Mouse (Mus musculus) midbrain, postnatal 0 days (tissue): ENCODE data around the gene Imp3. TPM values are rescaled to one million over a fixed set of nuclear protein-coding genes. Genes with fewer than 3 reads are reported as not detected.
"Not testable (repeated sequence)": the region's sequence is repeated elsewhere in the genome, so short reads cannot be mapped to it uniquely, and the experiment has no call there.

ENCODE experiments used
- ATAC-seq: fragments of 200-750 bp; cut with Nextera tagmentation; 2 replicates; pipeline ENCODE4 v1.8.0; 2017; ENCODE audit warnings: moderate number of reproducible peaks, mild to moderate bottlenecking, moderate TSS enrichment, moderate library complexity; ENCODE audit not compliant: low FRiP score
- DNase-seq: peaks from one replicate; pipeline ENCODE4 v3.0.0-alpha.2; 2015; ENCODE audit warnings: low spot score
- H3K27ac ChIP-seq: fragments of 300-500 bp; sonication (generic); 2 replicates; pipeline ENCODE4 v1.5.1; 2014; ENCODE audit warnings: low read depth, mild to moderate bottlenecking, low read length, mixed read lengths
- H3K27me3 ChIP-seq: fragments of 300-500 bp; sonication (generic); 2 replicates; pipeline ENCODE4 v1.6.1; 2014; ENCODE audit warnings: low read length, control low read depth, mixed read lengths; ENCODE audit not compliant: insufficient read depth
- H3K36me3 ChIP-seq: fragments of 300-500 bp; sonication (generic); 2 replicates; pipeline ENCODE4 v1.6.1; 2014; ENCODE audit warnings: low read length, control low read depth, mixed read lengths; ENCODE audit not compliant: insufficient read depth
- H3K4me1 ChIP-seq: fragments of 300-500 bp; sonication (generic); 2 replicates; pipeline ENCODE4 v1.6.1; 2014; ENCODE audit warnings: mild to moderate bottlenecking, control low read depth, antibody characterized with exemption, low read length, mixed read lengths; ENCODE audit not compliant: insufficient read depth
- H3K4me2 ChIP-seq: fragments of 300-500 bp; sonication (generic); 2 replicates; pipeline ENCODE4 v1.6.1; 2014; ENCODE audit warnings: low read depth, mild to moderate bottlenecking, low read length, mixed read lengths; ENCODE audit not compliant: poor library complexity, severe bottlenecking
- H3K4me3 ChIP-seq: fragments of 300-500 bp; sonication (generic); 2 replicates; pipeline ENCODE4 v1.5.1; 2014; ENCODE audit warnings: low read depth, mild to moderate bottlenecking, low read length, moderate library complexity
- H3K9ac ChIP-seq: fragments of 300-500 bp; sonication (generic); replicated peaks from 2 replicates; pipeline ENCODE4 v1.6.1; 2014; ENCODE audit warnings: mild to moderate bottlenecking, low read length, moderate library complexity, mixed read lengths; ENCODE audit not compliant: poor library complexity, severe bottlenecking
- H3K9me3 ChIP-seq: fragments of 300-500 bp; sonication (generic); 2 replicates; pipeline ENCODE4 v1.6.1; 2016; ENCODE audit warnings: low read length, control low read depth
- CTCF ChIP-seq: IDR thresholded peaks from 2 replicates; pipeline ENCODE4 v1.5.1; 2016; ENCODE audit warnings: antibody characterized with exemption, mild to moderate bottlenecking
- WGBS: fragments of 180-500 bp; shearing (Covaris S2); extraction: QIAGEN DNeasy Blood & Tissue Kit; methylation state at CpG from one replicate; pipeline ENCODE4 v1.1.7; 2014; 5-methylcytosine and 5-hydroxymethylcytosine counted together
- polyA plus RNA-seq: library from polyadenylated mRNA; unstranded; fragments of >200 nt; fragmentation: Nextera tagmentation; extraction: Ambion mirVana; gene quantifications from 2 replicates; pipeline ENCODE4 v1.2.1, GENCODE M21; 2015
- total RNA-seq: library from RNA; depleted of rRNA; stranded (reverse); fragments of >200 nt; gene quantifications from 2 replicates; pipeline ENCODE4 v1.2.3, GENCODE M21; 2014

Imp3 gene
- total and polyA plus RNA-seq, 2 experiments from 2014 or later: 80.3 to 131 TPM

GRCm38 (mm10) chr9:56928041-56928811 lies 9.0 kb upstream of the Imp3 start, which contains the start of gene Snx33:
TSS of gene Snx33 (minus strand) at chr9:56928371.
- peak; percentile 88 for DNase-seq
- TF ChIP-seq CTCF: peak; percentile 72
- Histone ChIP-seq H3K4me2 (peak within 1 kb of the TSS; percentile 98), H3K9ac (peak within 1 kb of the TSS; percentile 51), H3K4me1 (peaks cover 3% of the 10 kb centered on the region; the same call in 1 of the 2 replicates), H3K4me3 (peak within 1 kb of the TSS; percentile 55), H3K9me3 (no peaks in the 10 kb centered on the region), H3K36me3 (no peaks in the 10 kb centered on the region), H3K27me3 (peaks cover 16% of the 10 kb centered on the region; the same call in 1 of the 2 replicates), H3K27ac (peak within 1 kb of the TSS; percentile 62; the same call in 1 of the 2 replicates)
- WGBS: under 1% methylated on average over 45 of the region's 50 CpGs
- ATAC-seq: peak; percentile 57; the same call in 1 of the 2 replicates

- ATAC-seq (no peak), DNase-seq (no peak)
- no peak overlapping the region for H3K9ac ChIP-seq
- no peak overlapping the region for H3K4me3 ChIP-seq
- H3K9me3 ChIP-seq: no peaks in the 10 kb centered on the region
- no peaks in the 10 kb centered on the region for H3K36me3 ChIP-seq
- no peak overlapping the region for H3K27ac ChIP-seq
- 78% methylated on average over 4 of the region's 4 CpGs for whole genome bisulfite sequencing
- H3K4me2 ChIP-seq: no peak overlapping the region
- no peak for TF ChIP-seq CTCF
- peaks cover 16% of the 10 kb centered on the region; the same call in 1 of the 2 replicates for H3K27me3 ChIP-seq
- 0 out of 2 replicates have a peak, but pooled peaks cover 3% of the 10 kb centered on the region for H3K4me1 ChIP-seq
Observed at GRCm38 (mm10) chr9:56929496-56929895, 7.8 kb upstream of the Imp3 start.

- ATAC-seq: no peak
- Histone ChIP-seq H3K4me1 (0 out of 2 replicates have a peak, but pooled peaks cover 3% of the 10 kb centered on the region), H3K9ac (no peak overlapping the region), H3K27me3 (peaks cover 16% of the 10 kb centered on the region; the same call in 1 of the 2 replicates), H3K4me3 (no peak overlapping the region), H3K27ac (no peak overlapping the region), H3K4me2 (no peak overlapping the region), H3K36me3 (no peaks in the 10 kb centered on the region), H3K9me3 (no peaks in the 10 kb centered on the region)
- TF ChIP-seq CTCF: no peak
- DNase-seq: no peak
- 84% methylated on average over 1 of the region's 1 CpGs for WGBS
Observed at GRCm38 (mm10) chr9:56930556-56930955, 6.7 kb upstream of the Imp3 start.

- Histone ChIP-seq H3K4me2 (peak overlapping the region; percentile 83), H3K9me3 (no peaks in the 10 kb centered on the region), H3K27ac (no peak overlapping the region), H3K9ac (no peak overlapping the region), H3K4me3 (peak overlapping the region; percentile 60), H3K36me3 (no peaks in the 10 kb centered on the region), H3K27me3 (no peaks in the 10 kb centered on the region), H3K4me1 (0 out of 2 replicates have a peak, but pooled peaks cover 3% of the 10 kb centered on the region)
- whole genome bisulfite sequencing: 19% methylated on average over 6 of the region's 6 CpGs
- DNase-seq (no peak), ATAC-seq (no peak)
- no peak for TF ChIP-seq CTCF
Observed at GRCm38 (mm10) chr9:56936861-56937222, 433 bp upstream of the Imp3 start.

GRCm38 (mm10) chr9:56938374-56938773 lies 1.1 kb downstream of the Imp3 start:
- no peak overlapping the region for H3K27ac ChIP-seq
- H3K9ac ChIP-seq: peak overlapping the region; percentile 69
- H3K4me1 ChIP-seq: 0 out of 2 replicates have a peak, but pooled peaks cover 3% of the 10 kb centered on the region
- TF ChIP-seq CTCF: 0 out of 2 replicates have a peak, but pooled peaks have one; percentile 13
- WGBS: 7% methylated on average over 7 of the region's 7 CpGs
- H3K9me3 ChIP-seq: no peaks in the 10 kb centered on the region
- peak overlapping the region; percentile 83 for H3K4me2 ChIP-seq
- peak overlapping the region; percentile 60 for H3K4me3 ChIP-seq
- no peaks in the 10 kb centered on the region for H3K27me3 ChIP-seq
- peak; percentile 10 for DNase-seq
- H3K36me3 ChIP-seq: no peaks in the 10 kb centered on the region
- ATAC-seq: no peak

GRCm38 (mm10) chr9:56947481-56947880 lies 10.2 kb downstream of the Imp3 start:
- TF ChIP-seq CTCF: peak; percentile 82
- not testable (repeated sequence) for H3K4me1 ChIP-seq, H3K9ac ChIP-seq, H3K4me2 ChIP-seq, H3K36me3 ChIP-seq, ATAC-seq, H3K27me3 ChIP-seq, H3K4me3 ChIP-seq, H3K27ac ChIP-seq, H3K9me3 ChIP-seq
- 23% methylated on average over 3 of the region's 3 CpGs for WGBS
- peak; percentile 62 for DNase-seq

GRCm38 (mm10) chr9:56948699-56949098 lies 11.4 kb downstream of the Imp3 start:
- not testable (repeated sequence) for H3K4me3 ChIP-seq
- WGBS: 93% methylated on average over 5 of the region's 5 CpGs

More at GRCm38 (mm10) chr9:56948699-56949098, 11.4 kb downstream of the Imp3 start:
- H3K27me3 ChIP-seq, H3K9me3 ChIP-seq, H3K27ac ChIP-seq, H3K9ac ChIP-seq, H3K4me2 ChIP-seq, ATAC-seq, H3K4me1 ChIP-seq, H3K36me3 ChIP-seq, DNase-seq: not testable (repeated sequence)
